Mouse (Mus musculus) lung, embryonic 15.5 days (tissue): ENCODE results near the gene Samd4b. TPM values are rescaled to one million over a fixed set of nuclear protein-coding genes. Genes with fewer than 3 reads are reported as not detected.

ENCODE experiments used
- ATAC-seq: fragments of 200-750 bp; cut with Nextera tagmentation; 2 replicates; pipeline ENCODE4 v1.8.0; 2017; ENCODE audit warnings: moderate number of reproducible peaks, borderline replicate concordance; ENCODE audit not compliant: low FRiP score, low TSS enrichment; ENCODE audit errors: extremely low read depth
- H3K27ac ChIP-seq: fragments of 300-500 bp; sonication (generic); 2 replicates; pipeline ENCODE4 v1.5.1; 2015; ENCODE audit warnings: moderate library complexity, mild to moderate bottlenecking, inconsistent platforms
- H3K27me3 ChIP-seq: fragments of 300-500 bp; sonication (generic); 2 replicates; pipeline ENCODE4 v1.6.1; 2015; ENCODE audit warnings: inconsistent platforms
- H3K36me3 ChIP-seq: fragments of 300-500 bp; sonication (generic); 2 replicates; pipeline ENCODE4 v1.6.1; 2015; ENCODE audit warnings: inconsistent platforms
- H3K4me1 ChIP-seq: fragments of 300-500 bp; sonication (generic); 2 replicates; pipeline ENCODE4 v1.6.1; 2015; ENCODE audit warnings: inconsistent platforms
- H3K4me2 ChIP-seq: fragments of 300-500 bp; sonication (generic); 2 replicates; pipeline ENCODE4 v1.6.1; 2015; ENCODE audit warnings: inconsistent platforms, mild to moderate bottlenecking, moderate library complexity
- H3K4me3 ChIP-seq: fragments of 300-500 bp; sonication (generic); 2 replicates; pipeline ENCODE4 v1.5.1; 2015; ENCODE audit warnings: mild to moderate bottlenecking, inconsistent platforms
- H3K9ac ChIP-seq: fragments of 300-500 bp; sonication (generic); 2 replicates; pipeline ENCODE4 v1.6.1; 2015; ENCODE audit warnings: inconsistent platforms
- H3K9me3 ChIP-seq: fragments of 300-500 bp; sonication (generic); 2 replicates; pipeline ENCODE4 v1.6.1; 2016; ENCODE audit warnings: inconsistent platforms
- WGBS: fragments of 180-500 bp; shearing (Covaris S2); methylation state at CpG from one replicate; pipeline ENCODE4 v1.1.7; 2015; 5-methylcytosine and 5-hydroxymethylcytosine counted together
- polyA plus RNA-seq: library from polyadenylated mRNA; unstranded; fragments of >200 nt; fragmentation: Nextera tagmentation; extraction: Ambion mirVana; gene quantifications from 2 replicates; pipeline ENCODE4 v1.2.1, GENCODE M21; 2015

Samd4b gene
- polyA plus RNA-seq, 1 experiment from 2014 or later, result 21.3 TPM

- no peak overlapping the region for H3K27ac ChIP-seq
- no peak overlapping the region for H3K4me2 ChIP-seq
- no peak overlapping the region for H3K4me3 ChIP-seq
- H3K27me3 ChIP-seq, result no peaks in the 10 kb centered on the region; the same call in 1 of the 2 replicates
- no peaks in the 10 kb centered on the region for H3K36me3 ChIP-seq
- 78% methylated on average over 11 of the region's 11 CpGs for WGBS
- H3K4me1 ChIP-seq, result no peaks in the 10 kb centered on the region
- H3K9ac ChIP-seq, result no peak overlapping the region
- ATAC-seq, result no peak
- no peaks in the 10 kb centered on the region for H3K9me3 ChIP-seq
These were observed 115.1 kb downstream of the Samd4b start for GRCm38 (mm10) chr7:28482854-28483253.

- no peaks in the 10 kb centered on the region for H3K4me1 ChIP-seq
- no peaks in the 10 kb centered on the region for H3K36me3 ChIP-seq
- H3K4me2 ChIP-seq, result no peak overlapping the region
- H3K27me3 ChIP-seq, result no peaks in the 10 kb centered on the region
- H3K27ac ChIP-seq, result no peak overlapping the region
- no peak for ATAC-seq
- no peak overlapping the region for H3K4me3 ChIP-seq
- WGBS, result 8% methylated on average over 8 of the region's 8 CpGs
- no peaks in the 10 kb centered on the region for H3K9me3 ChIP-seq
- H3K9ac ChIP-seq, result no peak overlapping the region
These were observed 119.1 kb downstream of the Samd4b start for GRCm38 (mm10) chr7:28478854-28479253.

- Histone ChIP-seq H3K9ac (no peak overlapping the region), H3K27me3 (no peaks in the 10 kb centered on the region), H3K27ac (no peak overlapping the region), H3K36me3 (no peaks in the 10 kb centered on the region), H3K9me3 (no peaks in the 10 kb centered on the region), H3K4me1 (no peaks in the 10 kb centered on the region), H3K4me3 (no peak overlapping the region), H3K4me2 (no peak overlapping the region)
- peak; percentile 39; the same call in 1 of the 2 replicates for ATAC-seq
- WGBS, result 75% methylated on average over 5 of the region's 5 CpGs
These were observed 120.6 kb downstream of the Samd4b start for GRCm38 (mm10) chr7:28477363-28477762.

- H3K27ac ChIP-seq, result no peak overlapping the region
- ATAC-seq, result no peak
- no peak overlapping the region for H3K9ac ChIP-seq
- no peak overlapping the region for H3K4me3 ChIP-seq
- H3K27me3 ChIP-seq, result no peaks in the 10 kb centered on the region
- H3K4me1 ChIP-seq, result no peaks in the 10 kb centered on the region
- no peaks in the 10 kb centered on the region for H3K36me3 ChIP-seq
- no peak overlapping the region for H3K4me2 ChIP-seq
- 84% methylated on average over 6 of the region's 6 CpGs for WGBS
- H3K9me3 ChIP-seq, result no peaks in the 10 kb centered on the region
These were observed 121.8 kb downstream of the Samd4b start for GRCm38 (mm10) chr7:28476191-28476590.

GRCm38 (mm10) chr7:28467213-28467751, 130.7 kb downstream of the Samd4b start:
- peak; percentile 86 for ATAC-seq
- Histone ChIP-seq H3K9ac (peak overlapping the region; percentile 39), H3K36me3 (peaks cover 6% of the 10 kb centered on the region; the same call in 1 of the 2 replicates), H3K27me3 (peaks cover 10% of the 10 kb centered on the region), H3K4me3 (peak overlapping the region; percentile 46), H3K4me1 (peaks cover 22% of the 10 kb centered on the region), H3K27ac (no peak overlapping the region), H3K9me3 (no peaks in the 10 kb centered on the region), H3K4me2 (peak overlapping the region; percentile 76)
- WGBS, result 4% methylated on average over 52 of the region's 63 CpGs

GRCm38 (mm10) chr7:28466721-28467212, 131.2 kb downstream of the Samd4b start:
- Histone ChIP-seq H3K36me3 (peaks cover 10% of the 10 kb centered on the region; the same call in 1 of the 2 replicates), H3K4me1 (peaks cover 22% of the 10 kb centered on the region), H3K9me3 (no peaks in the 10 kb centered on the region), H3K9ac (peak overlapping the region; percentile 39), H3K4me3 (peak overlapping the region; percentile 46), H3K27me3 (peaks cover 10% of the 10 kb centered on the region), H3K27ac (no peak overlapping the region), H3K4me2 (peak overlapping the region; percentile 76)
- 24% methylated on average over 40 of the region's 40 CpGs for WGBS
- ATAC-seq, result peak; percentile 9; the same call in 1 of the 2 replicates

GRCm38 (mm10) chr7:28464416-28465212, 133.3 kb downstream of the Samd4b start:
- no peak overlapping the region for H3K9ac ChIP-seq
- no peak for ATAC-seq
- WGBS, result 54% methylated on average over 10 of the region's 10 CpGs

GRCm38 (mm10) chr7:28462769-28463168, 135.2 kb downstream of the Samd4b start:
- Histone ChIP-seq H3K9me3 (no peaks in the 10 kb centered on the region), H3K4me2 (no peak overlapping the region), H3K4me1 (peaks cover 19% of the 10 kb centered on the region), H3K36me3 (peaks cover 37% of the 10 kb centered on the region; the same call in 1 of the 2 replicates), H3K4me3 (no peak overlapping the region), H3K27ac (no peak overlapping the region), H3K9ac (no peak overlapping the region), H3K27me3 (peaks cover 10% of the 10 kb centered on the region)
- 99% methylated on average over 2 of the region's 2 CpGs for WGBS
- ATAC-seq, result no peak

More at GRCm38 (mm10) chr7:28464416-28465212, 133.3 kb downstream of the Samd4b start:
- Histone ChIP-seq H3K4me3 (no peak overlapping the region), H3K27me3 (peaks cover 10% of the 10 kb centered on the region), H3K9me3 (no peaks in the 10 kb centered on the region), H3K36me3 (peaks cover 23% of the 10 kb centered on the region; the same call in 1 of the 2 replicates), H3K27ac (no peak overlapping the region), H3K4me2 (no peak overlapping the region), H3K4me1 (peaks cover 22% of the 10 kb centered on the region)

- no peak overlapping the region for H3K4me2 ChIP-seq
- no peak for ATAC-seq
- peaks cover 39% of the 10 kb centered on the region; the same call in 1 of the 2 replicates for H3K36me3 ChIP-seq
- H3K9me3 ChIP-seq, result no peaks in the 10 kb centered on the region
- whole genome bisulfite sequencing, result 92% methylated on average over 5 of the region's 5 CpGs
- no peak overlapping the region for H3K9ac ChIP-seq
- H3K4me1 ChIP-seq, result 0 out of 2 replicates have a peak, but pooled peaks cover 5% of the 10 kb centered on the region
- no peaks in the 10 kb centered on the region for H3K27me3 ChIP-seq
- H3K4me3 ChIP-seq, result no peak overlapping the region
- no peak overlapping the region for H3K27ac ChIP-seq
These were observed 137.6 kb downstream of the Samd4b start for GRCm38 (mm10) chr7:28460361-28460760.

GRCm38 (mm10) chr7:28452361-28453005, 145.5 kb downstream of the Samd4b start:
- Histone ChIP-seq H3K9me3 (no peaks in the 10 kb centered on the region), H3K27me3 (no peaks in the 10 kb centered on the region), H3K36me3 (0 out of 2 replicates have a peak, but pooled peaks cover 5% of the 10 kb centered on the region), H3K27ac (peak overlapping the region; percentile 70), H3K4me2 (peak overlapping the region; percentile 98), H3K9ac (peak overlapping the region; percentile 84), H3K4me1 (peaks cover 6% of the 10 kb centered on the region; the same call in 1 of the 2 replicates), H3K4me3 (peak overlapping the region; percentile 85)
- 1% methylated on average over 22 of the region's 24 CpGs for WGBS
- ATAC-seq, result no peak

- H3K4me2 ChIP-seq, result peak within 1 kb of the TSS; percentile 98
- 0 out of 2 replicates have a peak, but pooled peaks cover 5% of the 10 kb centered on the region for H3K36me3 ChIP-seq
- H3K4me3 ChIP-seq, result peak within 1 kb of the TSS; percentile 85
- WGBS, result under 1% methylated on average over 29 of the region's 97 CpGs
- H3K27ac ChIP-seq, result peak within 1 kb of the TSS; percentile 70
- ATAC-seq, result peak; percentile 68
- peaks cover 12% of the 10 kb centered on the region for H3K4me1 ChIP-seq
- H3K9me3 ChIP-seq, result no peaks in the 10 kb centered on the region
- no peaks in the 10 kb centered on the region for H3K27me3 ChIP-seq
- H3K9ac ChIP-seq, result peak within 1 kb of the TSS; percentile 84
These were observed 146.2 kb downstream of the Samd4b start, which contains the start of gene Lrfn1 for GRCm38 (mm10) chr7:28451531-28452360. Lrfn1 (plus strand) TSS chr7:28451980.
